Mouse (Mus musculus) heart, embryonic 16.5 days (tissue): ENCODE results near the gene Troap. TPM values are rescaled to one million over a fixed set of nuclear protein-coding genes. Genes with fewer than 3 reads are reported as not detected.

ENCODE experiments used
- ATAC-seq: fragments of 200-750 bp; cut with Nextera tagmentation; replicated peaks from 2 replicates; pipeline ENCODE4 v1.8.0; 2017; ENCODE audit warnings: moderate number of reproducible peaks; ENCODE audit not compliant: insufficient read depth, low FRiP score; ENCODE audit errors: extremely low read depth
- H3K27ac ChIP-seq: fragments of 300-500 bp; sonication (generic); 2 replicates; pipeline ENCODE4 v1.5.1; 2014; ENCODE audit warnings: mild to moderate bottlenecking, low read length, control low read depth, moderate library complexity
- H3K27me3 ChIP-seq: fragments of 300-500 bp; sonication (generic); 2 replicates; pipeline ENCODE4 v1.6.1; 2014; ENCODE audit warnings: low read length, mixed read lengths; ENCODE audit not compliant: control insufficient read depth, insufficient read depth
- H3K36me3 ChIP-seq: fragments of 300-500 bp; sonication (generic); 2 replicates; pipeline ENCODE4 v1.6.1; 2014; ENCODE audit not compliant: control insufficient read depth, insufficient read depth
- H3K4me1 ChIP-seq: fragments of 300-500 bp; sonication (generic); 2 replicates; pipeline ENCODE4 v1.6.1; 2014; ENCODE audit warnings: low read length, mixed read lengths; ENCODE audit not compliant: control insufficient read depth, insufficient read depth
- H3K4me2 ChIP-seq: fragments of 300-500 bp; sonication (generic); 2 replicates; pipeline ENCODE4 v1.6.1; 2014; ENCODE audit warnings: low read depth, mild to moderate bottlenecking, control low read depth, low read length
- H3K4me3 ChIP-seq: fragments of 300-500 bp; sonication (generic); 2 replicates; pipeline ENCODE4 v1.5.1; 2014; ENCODE audit warnings: mild to moderate bottlenecking, control low read depth, low read length
- H3K9ac ChIP-seq: fragments of 300-500 bp; sonication (generic); 2 replicates; pipeline ENCODE4 v1.6.1; 2014; ENCODE audit warnings: low read length, control low read depth
- H3K9me3 ChIP-seq: fragments of 300-500 bp; sonication (generic); replicated peaks from 2 replicates; pipeline ENCODE4 v1.6.1; 2016; ENCODE audit warnings: low read length; ENCODE audit not compliant: control insufficient read depth
- WGBS: fragments of 180-500 bp; shearing (Covaris S2); extraction: QIAGEN DNeasy Blood & Tissue Kit; methylation state at CpG from one replicate; pipeline ENCODE4 v1.1.7; 2014; 5-methylcytosine and 5-hydroxymethylcytosine counted together
- polyA plus RNA-seq: library from polyadenylated mRNA; unstranded; fragments of >200 nt; fragmentation: Nextera tagmentation; extraction: Ambion mirVana; gene quantifications from 2 replicates; pipeline ENCODE4 v1.2.1, GENCODE M21; 2015

Troap gene
- 27.8 and 29.4 TPM in 2 replicates for polyA plus RNA-seq

DNA sequence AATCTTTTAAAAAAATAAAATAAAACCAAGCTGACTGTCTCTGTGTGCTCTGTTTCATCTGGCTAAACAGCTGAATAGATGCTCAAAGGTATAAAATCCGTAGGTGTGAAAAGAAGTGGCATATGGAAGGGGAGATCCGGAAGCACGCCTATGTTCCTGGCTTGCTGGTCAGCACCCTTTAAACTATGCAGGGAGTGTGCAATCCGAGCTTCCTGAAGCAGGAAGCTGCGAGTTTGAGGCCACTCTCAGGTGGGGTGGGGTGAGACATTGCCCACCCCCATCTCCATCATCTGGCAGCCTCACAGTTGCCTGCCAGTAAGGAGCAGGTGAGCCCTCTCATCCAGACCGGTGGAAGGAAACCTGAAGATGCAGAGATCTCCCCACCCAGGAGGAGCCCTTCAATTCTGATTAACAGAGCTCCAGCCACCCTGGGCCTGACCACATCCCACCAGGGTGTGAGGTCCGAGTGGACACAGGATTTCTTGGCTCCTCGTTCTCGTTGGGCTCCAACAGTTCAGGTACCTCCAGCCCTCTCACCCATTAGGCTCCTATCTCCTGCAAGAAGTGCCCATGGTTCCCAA lies at the start of gene Troap:
Gene Troap (plus strand): TSS at position 557 of the 581 bp plus-strand sequence.
- Histone ChIP-seq H3K36me3 (peaks cover 10% of the 10 kb centered on the region; the same call in 1 of the 2 replicates), H3K9me3 (no peaks in the 10 kb centered on the region; the same call in 1 of the 2 replicates), H3K27me3 (no peaks in the 10 kb centered on the region; the same call in 1 of the 2 replicates), H3K4me2 (peak within 1 kb of the TSS; percentile 96), H3K4me3 (peak within 1 kb of the TSS; percentile 66), H3K27ac (peak within 1 kb of the TSS; percentile 95), H3K9ac (peak within 1 kb of the TSS; percentile 79), H3K4me1 (peaks cover 20% of the 10 kb centered on the region)
- WGBS = 20% methylated on average over 9 of the region's 9 CpGs
- no peak; the same call in none of the 2 replicates for ATAC-seq

- Histone ChIP-seq H3K27ac (no peak overlapping the region), H3K27me3 (no peaks in the 10 kb centered on the region), H3K9ac (no peak overlapping the region), H3K4me1 (peaks cover 11% of the 10 kb centered on the region), H3K4me3 (no peak overlapping the region), H3K4me2 (no peak overlapping the region), H3K36me3 (no peaks in the 10 kb centered on the region), H3K9me3 (0 out of 2 replicates have a peak, but pooled peaks cover 2% of the 10 kb centered on the region)
- no peak for ATAC-seq
- WGBS = 19% methylated on average over 7 of the region's 8 CpGs
These were observed 49.6 kb upstream of the Troap start for GRCm38 (mm10) chr15:99024668-99025314.

- no peak for ATAC-seq
- H3K4me3 ChIP-seq = no peak overlapping the region
- 0 out of 2 replicates have a peak, but pooled peaks cover 2% of the 10 kb centered on the region for H3K9me3 ChIP-seq
- no peak overlapping the region for H3K9ac ChIP-seq
- 75% methylated on average over 13 of the region's 13 CpGs for WGBS
- H3K27me3 ChIP-seq = no peaks in the 10 kb centered on the region
- peaks cover 11% of the 10 kb centered on the region for H3K4me1 ChIP-seq
- H3K4me2 ChIP-seq = no peak overlapping the region
- H3K36me3 ChIP-seq = no peaks in the 10 kb centered on the region
- no peak overlapping the region for H3K27ac ChIP-seq
These were observed 49.0 kb upstream of the Troap start for GRCm38 (mm10) chr15:99025414-99025813.

DNA sequence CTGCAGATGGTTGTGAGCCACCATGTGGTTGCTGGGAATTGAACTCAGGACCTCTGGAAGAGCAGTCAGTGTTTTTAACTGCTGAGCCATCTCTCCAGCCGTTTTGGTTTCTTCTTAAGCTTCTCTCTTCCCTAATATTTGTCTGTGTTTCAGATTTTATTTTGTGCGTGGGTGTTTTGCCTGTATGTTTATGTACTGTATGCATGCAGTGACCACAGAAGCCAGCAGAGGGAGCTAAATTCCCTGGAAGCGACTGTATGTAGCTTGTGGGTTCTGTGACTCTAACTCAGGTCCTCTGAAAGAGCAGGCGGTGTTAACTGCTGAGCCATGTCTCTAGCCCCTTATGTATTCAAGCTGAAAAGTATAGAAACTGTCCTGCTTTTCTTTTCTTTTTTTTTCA lies 48.1 kb upstream of the Troap start:
- Histone ChIP-seq H3K4me1 (peaks cover 14% of the 10 kb centered on the region), H3K9ac (no peak overlapping the region), H3K4me3 (no peak overlapping the region), H3K36me3 (no peaks in the 10 kb centered on the region), H3K27ac (no peak overlapping the region), H3K9me3 (0 out of 2 replicates have a peak, but pooled peaks cover 2% of the 10 kb centered on the region), H3K4me2 (no peak overlapping the region), H3K27me3 (no peaks in the 10 kb centered on the region)
- WGBS = 60% methylated on average over 4 of the region's 4 CpGs
- ATAC-seq = no peak

DNA sequence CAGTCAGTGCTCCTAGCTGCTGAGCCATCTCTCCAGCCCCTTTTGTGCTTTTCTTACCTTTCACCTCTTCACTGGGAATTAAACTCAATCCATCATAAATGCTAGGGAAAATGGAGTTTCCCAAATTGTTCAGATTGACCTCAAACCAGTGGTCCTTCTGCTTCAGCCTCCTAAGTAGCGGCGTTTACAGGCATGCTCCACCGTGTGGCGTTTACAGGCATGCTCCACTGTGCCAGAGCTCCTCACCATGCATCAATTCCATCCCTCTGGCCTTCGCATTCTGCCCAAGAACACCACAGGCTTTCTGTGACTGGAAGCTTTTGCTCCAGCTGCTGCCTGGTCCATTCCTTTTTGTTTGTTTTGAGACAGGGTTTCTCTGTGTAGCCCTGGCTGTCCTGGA lies 47.3 kb upstream of the Troap start:
- H3K9me3 ChIP-seq = no peaks in the 10 kb centered on the region
- no peak for ATAC-seq
- H3K9ac ChIP-seq = no peak overlapping the region
- no peak overlapping the region for H3K4me3 ChIP-seq
- 71% methylated on average over 5 of the region's 5 CpGs for WGBS
- no peaks in the 10 kb centered on the region for H3K36me3 ChIP-seq
- H3K27ac ChIP-seq = no peak overlapping the region
- H3K4me1 ChIP-seq = peaks cover 19% of the 10 kb centered on the region
- H3K4me2 ChIP-seq = no peak overlapping the region
- no peaks in the 10 kb centered on the region for H3K27me3 ChIP-seq

DNA sequence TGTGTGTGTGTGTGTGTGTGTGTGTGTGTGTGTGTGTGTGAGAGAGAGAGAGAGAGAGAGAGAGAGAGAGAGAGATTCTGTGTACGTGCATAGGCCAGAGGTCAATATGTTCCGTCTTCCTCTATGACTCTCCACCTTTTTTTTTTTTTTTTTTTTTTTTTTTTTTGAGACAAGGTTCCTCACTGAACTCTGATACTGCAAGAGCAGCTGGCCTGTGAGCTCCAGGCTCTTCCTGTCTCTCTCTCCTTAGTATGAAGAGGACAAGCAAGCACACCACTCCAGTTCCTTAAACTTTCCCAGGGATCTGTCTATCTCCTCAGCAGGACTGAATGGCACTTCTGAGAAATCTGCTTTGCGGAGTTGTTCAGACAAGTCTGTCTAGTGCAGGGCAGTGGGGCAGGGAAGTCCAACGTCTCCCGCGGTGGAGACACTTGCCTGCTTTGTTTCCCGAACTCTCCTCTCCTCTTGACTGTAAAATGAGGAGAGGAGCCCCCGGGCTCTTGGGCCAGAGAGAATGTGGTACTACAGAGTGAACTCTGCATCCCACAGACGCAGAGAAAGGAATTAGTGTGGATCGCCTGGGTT lies 45.4 kb upstream of the Troap start:
- 9% methylated on average over 10 of the region's 10 CpGs for WGBS
- H3K4me1 ChIP-seq = peaks cover 37% of the 10 kb centered on the region
- H3K9me3 ChIP-seq = no peaks in the 10 kb centered on the region
- peak overlapping the region; percentile 88 for H3K9ac ChIP-seq
- H3K4me3 ChIP-seq = peak overlapping the region; percentile 86
- peak overlapping the region; percentile 70 for H3K4me2 ChIP-seq
- H3K27ac ChIP-seq = peak overlapping the region; percentile 95
- no peak for ATAC-seq
- H3K36me3 ChIP-seq = no peaks in the 10 kb centered on the region
- no peaks in the 10 kb centered on the region for H3K27me3 ChIP-seq

DNA sequence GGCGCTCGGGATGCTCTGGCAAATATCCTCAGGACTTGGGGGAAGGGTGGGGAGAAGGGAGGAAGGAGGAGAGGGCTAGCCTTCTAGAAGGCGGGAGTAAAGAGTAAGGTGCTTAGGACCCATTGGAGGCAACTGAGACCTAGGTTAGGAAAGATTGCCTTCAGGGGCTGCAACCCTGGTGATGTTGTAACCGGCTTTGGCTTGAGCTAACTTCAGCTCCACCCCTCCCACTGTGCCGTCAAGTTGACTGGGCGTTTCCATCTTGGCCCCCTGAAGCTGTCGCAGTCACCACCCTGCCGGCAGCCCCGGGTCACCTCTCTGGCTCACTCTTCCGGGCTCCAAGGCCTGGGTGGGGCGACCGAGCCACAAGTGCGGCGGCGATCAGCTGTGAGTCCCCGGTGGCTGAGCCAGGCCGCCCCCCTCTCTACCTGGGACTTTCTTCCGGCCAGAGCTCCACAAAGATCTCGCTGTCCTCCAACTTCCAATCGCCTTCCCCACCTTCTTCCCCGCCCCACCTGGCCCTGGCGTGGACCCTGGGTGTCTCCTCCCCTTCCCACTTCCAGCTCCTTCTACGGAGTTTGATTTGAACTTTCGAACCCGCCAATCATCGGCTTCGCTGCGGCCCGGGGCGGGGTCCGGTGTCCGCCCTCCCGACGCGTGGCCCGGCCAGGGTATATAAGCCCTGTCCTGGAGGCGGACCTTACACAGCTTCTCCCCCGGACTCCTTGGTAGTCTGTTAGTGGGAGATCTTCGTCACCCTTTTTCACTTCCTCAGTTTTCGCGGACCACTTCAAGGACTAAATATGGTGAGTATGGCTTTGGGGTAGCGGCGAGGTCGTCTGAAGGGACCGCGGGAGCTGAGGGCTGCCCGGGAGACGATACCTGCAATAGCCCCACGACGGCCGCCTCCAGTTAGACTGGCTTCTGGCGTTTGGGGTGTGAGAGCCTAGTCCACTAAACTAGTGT lies 44.5 kb upstream of the Troap start, which contains the start of gene Tuba1c:
Gene Tuba1c (plus strand): TSS at position 273 of the 966 bp plus-strand sequence.
- under 1% methylated on average over 52 of the region's 52 CpGs for WGBS
- ATAC-seq = peak; percentile 88
- Histone ChIP-seq H3K27me3 (no peaks in the 10 kb centered on the region), H3K27ac (peak within 1 kb of the TSS; percentile 95), H3K9me3 (no peaks in the 10 kb centered on the region), H3K9ac (peak within 1 kb of the TSS; percentile 88), H3K4me1 (peaks cover 39% of the 10 kb centered on the region), H3K36me3 (peaks cover 5% of the 10 kb centered on the region), H3K4me3 (peak within 1 kb of the TSS; percentile 86), H3K4me2 (peak within 1 kb of the TSS; percentile 70)

GRCm38 (mm10) chr15:99030585-99031387 lies 43.6 kb upstream of the Troap start:
- H3K4me1 ChIP-seq = peaks cover 48% of the 10 kb centered on the region
- H3K27me3 ChIP-seq = no peaks in the 10 kb centered on the region
- peak overlapping the region; percentile 88 for H3K9ac ChIP-seq
- H3K9me3 ChIP-seq = no peaks in the 10 kb centered on the region
- H3K4me3 ChIP-seq = peak overlapping the region; percentile 86
- H3K36me3 ChIP-seq = peaks cover 8% of the 10 kb centered on the region
- H3K4me2 ChIP-seq = peak overlapping the region; percentile 70
- 4% methylated on average over 26 of the region's 26 CpGs for WGBS
- ATAC-seq = peak; percentile 19; the same call in 1 of the 2 replicates
- H3K27ac ChIP-seq = peak overlapping the region; percentile 95
